Mouse (Mus musculus) neural tube, embryonic 13.5 days (tissue): ENCODE results near the gene Scarf2. TPM values are rescaled to one million over a fixed set of nuclear protein-coding genes. Genes with fewer than 3 reads are reported as not detected.

Experiments
- ATAC-seq: fragments of 200-750 bp; cut with Nextera tagmentation; 2 replicates; pipeline ENCODE4 v1.8.0; 2017; ENCODE audit warnings: low read depth, mild to moderate bottlenecking, moderate TSS enrichment, moderate library complexity
- H3K27ac ChIP-seq: fragments of 300-500 bp; sonication (generic); replicated peaks from 2 replicates; pipeline ENCODE4 v1.5.1; 2015; ENCODE audit warnings: moderate library complexity, mild to moderate bottlenecking, inconsistent platforms
- H3K27me3 ChIP-seq: fragments of 300-500 bp; sonication (generic); 2 replicates; pipeline ENCODE4 v1.6.1; 2015; ENCODE audit warnings: mild to moderate bottlenecking, inconsistent platforms
- H3K36me3 ChIP-seq: fragments of 300-500 bp; sonication (generic); 2 replicates; pipeline ENCODE4 v1.6.1; 2015; ENCODE audit warnings: mild to moderate bottlenecking, inconsistent platforms
- H3K4me1 ChIP-seq: fragments of 300-500 bp; sonication (generic); replicated peaks from 2 replicates; pipeline ENCODE4 v1.6.1; 2015; ENCODE audit warnings: inconsistent platforms
- H3K4me2 ChIP-seq: fragments of 300-500 bp; sonication (generic); 2 replicates; pipeline ENCODE4 v1.6.1; 2015; ENCODE audit warnings: inconsistent platforms, mild to moderate bottlenecking, moderate library complexity
- H3K4me3 ChIP-seq: fragments of 300-500 bp; sonication (generic); 2 replicates; pipeline ENCODE4 v1.5.1; 2015; ENCODE audit warnings: mild to moderate bottlenecking, inconsistent platforms
- H3K9ac ChIP-seq: fragments of 300-500 bp; sonication (generic); 2 replicates; pipeline ENCODE4 v1.6.1; 2015; ENCODE audit warnings: moderate library complexity, mild to moderate bottlenecking, inconsistent platforms
- H3K9me3 ChIP-seq: fragments of 300-500 bp; sonication (generic); 2 replicates; pipeline ENCODE4 v1.6.1; 2016; ENCODE audit warnings: inconsistent platforms
- WGBS: fragments of 180-500 bp; shearing (Covaris S2); methylation state at CpG from one replicate; pipeline ENCODE4 v1.1.7; 2015; 5-methylcytosine and 5-hydroxymethylcytosine counted together
- polyA plus RNA-seq: library from polyadenylated mRNA; unstranded; fragments of >200 nt; fragmentation: Nextera tagmentation; extraction: Ambion mirVana; gene quantifications from 2 replicates; pipeline ENCODE4 v1.2.1, GENCODE M21; 2015

Gene Scarf2
- polyA plus RNA-seq, 1 experiment from 2014 or later = 3.4 TPM

- ATAC-seq = no peak
- H3K27ac ChIP-seq = no peak overlapping the region
- H3K4me2 ChIP-seq = no peak overlapping the region
- H3K4me1 ChIP-seq = no peaks in the 10 kb centered on the region
- peaks cover 70% of the 10 kb centered on the region for H3K36me3 ChIP-seq
- no peaks in the 10 kb centered on the region for H3K27me3 ChIP-seq
- H3K9me3 ChIP-seq = no peaks in the 10 kb centered on the region
- H3K4me3 ChIP-seq = no peak overlapping the region
- no peak overlapping the region for H3K9ac ChIP-seq
- whole genome bisulfite sequencing = 76% methylated on average over 4 of the region's 4 CpGs
Measured at GRCm38 (mm10) chr16:17771117-17771865, 25.8 kb upstream of the Scarf2 start.

GRCm38 (mm10) chr16:17776828-17777227, 20.3 kb upstream of the Scarf2 start:
- Histone ChIP-seq H3K27me3 (no peaks in the 10 kb centered on the region), H3K9me3 (no peaks in the 10 kb centered on the region), H3K36me3 (peaks cover 71% of the 10 kb centered on the region), H3K4me1 (no peaks in the 10 kb centered on the region), H3K27ac (no peak overlapping the region), H3K9ac (no peak overlapping the region), H3K4me3 (no peak overlapping the region), H3K4me2 (no peak overlapping the region)
- WGBS = 68% methylated on average over 11 of the region's 11 CpGs
- no peak for ATAC-seq

GRCm38 (mm10) chr16:17778223-17778622, 18.9 kb upstream of the Scarf2 start:
- H3K27me3 ChIP-seq = no peaks in the 10 kb centered on the region
- H3K4me1 ChIP-seq = no peaks in the 10 kb centered on the region
- no peak overlapping the region for H3K9ac ChIP-seq
- 90% methylated on average over 4 of the region's 4 CpGs for WGBS
- no peaks in the 10 kb centered on the region for H3K9me3 ChIP-seq
- H3K4me2 ChIP-seq = no peak overlapping the region
- H3K36me3 ChIP-seq = peaks cover 72% of the 10 kb centered on the region
- H3K27ac ChIP-seq = no peak overlapping the region
- no peak for ATAC-seq
- no peak overlapping the region for H3K4me3 ChIP-seq

GRCm38 (mm10) chr16:17779692-17780091, 17.4 kb upstream of the Scarf2 start:
- Histone ChIP-seq H3K27ac (no peak overlapping the region), H3K4me1 (no peaks in the 10 kb centered on the region), H3K4me2 (no peak overlapping the region), H3K9ac (no peak overlapping the region), H3K27me3 (no peaks in the 10 kb centered on the region), H3K9me3 (no peaks in the 10 kb centered on the region), H3K36me3 (peaks cover 79% of the 10 kb centered on the region), H3K4me3 (no peak overlapping the region)
- 89% methylated on average over 1 of the region's 1 CpGs for WGBS
- no peak for ATAC-seq

GRCm38 (mm10) chr16:17785337-17785736, 11.7 kb upstream of the Scarf2 start:
- peaks cover 88% of the 10 kb centered on the region for H3K36me3 ChIP-seq
- 60% methylated on average over 3 of the region's 3 CpGs for WGBS

GRCm38 (mm10) chr16:17792728-17793127, 4.4 kb upstream of the Scarf2 start:
- WGBS = 42% methylated on average over 3 of the region's 3 CpGs
- peaks cover 62% of the 10 kb centered on the region for H3K36me3 ChIP-seq

More at GRCm38 (mm10) chr16:17785337-17785736, 11.7 kb upstream of the Scarf2 start:
- no peak for ATAC-seq
- Histone ChIP-seq H3K27ac (no peak overlapping the region), H3K4me2 (no peak overlapping the region), H3K9ac (no peak overlapping the region), H3K4me3 (no peak overlapping the region), H3K27me3 (no peaks in the 10 kb centered on the region), H3K4me1 (no peaks in the 10 kb centered on the region), H3K9me3 (no peaks in the 10 kb centered on the region)

GRCm38 (mm10) chr16:17794047-17794446, 3.0 kb upstream of the Scarf2 start:
- ATAC-seq = no peak
- WGBS = 85% methylated on average over 4 of the region's 4 CpGs
- Histone ChIP-seq H3K9ac (no peak overlapping the region), H3K4me3 (no peak overlapping the region), H3K36me3 (peaks cover 52% of the 10 kb centered on the region), H3K27me3 (peaks cover 56% of the 10 kb centered on the region), H3K4me2 (no peak overlapping the region), H3K4me1 (peaks cover 24% of the 10 kb centered on the region), H3K27ac (no peak overlapping the region), H3K9me3 (no peaks in the 10 kb centered on the region)

More at GRCm38 (mm10) chr16:17792728-17793127, 4.4 kb upstream of the Scarf2 start:
- Histone ChIP-seq H3K27me3 (peaks cover 43% of the 10 kb centered on the region), H3K9ac (no peak overlapping the region), H3K27ac (no peak overlapping the region), H3K4me2 (no peak overlapping the region), H3K9me3 (no peaks in the 10 kb centered on the region), H3K4me1 (peaks cover 11% of the 10 kb centered on the region), H3K4me3 (no peak overlapping the region)
- ATAC-seq = no peak

GRCm38 (mm10) chr16:17795643-17796042, 1.4 kb upstream of the Scarf2 start:
- no peak overlapping the region for H3K4me3 ChIP-seq
- peaks cover 71% of the 10 kb centered on the region for H3K27me3 ChIP-seq
- ATAC-seq = no peak
- H3K27ac ChIP-seq = no peak overlapping the region
- WGBS = 72% methylated on average over 5 of the region's 5 CpGs
- H3K36me3 ChIP-seq = peaks cover 36% of the 10 kb centered on the region
- H3K9ac ChIP-seq = no peak overlapping the region
- no peaks in the 10 kb centered on the region for H3K9me3 ChIP-seq
- H3K4me2 ChIP-seq = no peak overlapping the region
- H3K4me1 ChIP-seq = peaks cover 25% of the 10 kb centered on the region

GRCm38 (mm10) chr16:17796519-17796918, 563 bp upstream of the Scarf2 start:
- ATAC-seq = no peak
- Histone ChIP-seq H3K27me3 (peaks cover 80% of the 10 kb centered on the region), H3K4me2 (peak overlapping the region; percentile 73), H3K9me3 (no peaks in the 10 kb centered on the region), H3K9ac (peak overlapping the region; percentile 75), H3K4me3 (peak overlapping the region; percentile 53), H3K27ac (no peak overlapping the region), H3K4me1 (peaks cover 25% of the 10 kb centered on the region), H3K36me3 (peaks cover 27% of the 10 kb centered on the region)

GRCm38 (mm10) chr16:17797812-17798311, 780 bp downstream of the Scarf2 start:
- Histone ChIP-seq H3K4me1 (peaks cover 33% of the 10 kb centered on the region), H3K27me3 (peaks cover 93% of the 10 kb centered on the region), H3K27ac (peak overlapping the region; percentile 10; the same call in 1 of the 2 replicates), H3K4me3 (peak overlapping the region; percentile 53), H3K9me3 (no peaks in the 10 kb centered on the region), H3K4me2 (peak overlapping the region; percentile 73), H3K9ac (peak overlapping the region; percentile 75), H3K36me3 (peaks cover 13% of the 10 kb centered on the region; the same call in 1 of the 2 replicates)
- WGBS = 3% methylated on average over 29 of the region's 29 CpGs
- no peak for ATAC-seq

- peak overlapping the region; percentile 75 for H3K9ac ChIP-seq
- ATAC-seq = no peak
Measured at GRCm38 (mm10) chr16:17798321-17799180, 1.5 kb downstream of the Scarf2 start.

GRCm38 (mm10) chr16:17799584-17799983, 2.5 kb downstream of the Scarf2 start:
- Histone ChIP-seq H3K4me1 (peaks cover 50% of the 10 kb centered on the region), H3K27me3 (peaks cover 99% of the 10 kb centered on the region), H3K36me3 (no peaks in the 10 kb centered on the region), H3K4me3 (no peak overlapping the region), H3K4me2 (no peak overlapping the region), H3K9ac (no peak overlapping the region), H3K27ac (no peak overlapping the region), H3K9me3 (no peaks in the 10 kb centered on the region)
- ATAC-seq = no peak

More at GRCm38 (mm10) chr16:17798321-17799180, 1.5 kb downstream of the Scarf2 start:
- peak overlapping the region; percentile 73 for H3K4me2 ChIP-seq
- H3K27ac ChIP-seq = 0 out of 2 replicates have a peak overlapping the region, but pooled peaks have one; percentile 10
- peak overlapping the region; percentile 53 for H3K4me3 ChIP-seq
- 2% methylated on average over 34 of the region's 45 CpGs for WGBS
- H3K27me3 ChIP-seq = peaks cover 99% of the 10 kb centered on the region
- H3K4me1 ChIP-seq = peaks cover 40% of the 10 kb centered on the region
- H3K36me3 ChIP-seq = 0 out of 2 replicates have a peak, but pooled peaks cover 9% of the 10 kb centered on the region
- no peaks in the 10 kb centered on the region for H3K9me3 ChIP-seq
